Mouse (Mus musculus): ENCODE results near the gene Tmtc1. TPM values are rescaled to one million over a fixed set of nuclear protein-coding genes. Genes with fewer than 3 reads are reported as not detected.

The Tmtc1 gene
- total RNA-seq (2012; rRNA removed), result 5.8 and 8.6 TPM in 2 replicates

GRCm38 (mm10) chr6:148443726-148444701 is at the start of gene Tmtc1:
TSS of gene Tmtc1 (minus strand) at chr6:148444389.
- TF ChIP-seq CHD2 (IDR thresholded peaks at IDR 0.05; ENCODE audit: low read depth, low read length), result no peak
- no peak for TF ChIP-seq ZNF384 (IDR thresholded peaks at IDR 0.05; ENCODE audit: low read depth, low read length)
- TF ChIP-seq MAFK (IDR thresholded peaks at IDR 0.05; ENCODE audit: insufficient read depth, low read depth, low read length), result no peak
- no peak for TF ChIP-seq ZC3H11A (IDR thresholded peaks at IDR 0.05; ENCODE audit: borderline replicate concordance, low read depth, low read length)
- no peak for TF ChIP-seq HCFC1 (IDR thresholded peaks at IDR 0.05; ENCODE audit: borderline replicate concordance, insufficient read depth, low read length)
- H3K9ac ChIP-seq (ENCODE audit: insufficient read depth, low read depth, low read length, poor library complexity, severe bottlenecking), result peak within 1 kb of the TSS; percentile 55
- peaks cover 0 to 3% of the 10 kb centered on the region in 2 experiments; a peak in 1 of 4 replicates for H3K4me1 ChIP-seq (ENCODE audit: control insufficient read depth in 2 of 2, insufficient read depth in 2 of 2, low read length in 2 of 2, poor library complexity in 1 of 2)
- no peak within 1 kb of the TSS for H3K27ac ChIP-seq (ENCODE audit: insufficient read depth, low read depth, low read length, poor library complexity, severe bottlenecking)
- peak within 1 kb of the TSS; percentile 74 to 86 for H3K4me3 ChIP-seq (ENCODE audit: insufficient read depth in 1 of 2, low read depth in 1 of 2, low read length in 2 of 2, poor library complexity in 1 of 2, severe bottlenecking in 1 of 2)
- in situ Hi-C loops (cut with MboI; ENCODE audit: low sequenced_read_pairs in 2 of 2, unreplicated experiment in 2 of 2), result loop anchor here in 1 of 2 experiments (25.0 kb wide), 1 partner anchor 468 kb away; no protein-coding TSS in a partner anchor
- no peaks in the 10 kb centered on the region for H3K36me3 ChIP-seq (ENCODE audit: control insufficient read depth, insufficient read depth, low read length, poor library complexity, severe bottlenecking)
- DNase-seq (ENCODE audit: low read depth, low spot score), result peak; percentile 50
- no peaks in the 10 kb centered on the region for H3K9me3 ChIP-seq (ENCODE audit: control insufficient read depth, insufficient read depth, low read depth, low read length)

- Histone ChIP-seq H3K9me3 (ENCODE audit: control insufficient read depth, insufficient read depth, low read depth, low read length) (no peaks in the 10 kb centered on the region), H3K9ac (ENCODE audit: insufficient read depth, low read depth, low read length, poor library complexity, severe bottlenecking) (no peak overlapping the region), H3K4me3 (ENCODE audit: insufficient read depth in 1 of 2, low read depth in 1 of 2, low read length in 2 of 2, poor library complexity in 1 of 2, severe bottlenecking in 1 of 2) (no peak overlapping the region), H3K27ac (ENCODE audit: insufficient read depth, low read depth, low read length, poor library complexity, severe bottlenecking) (no peak overlapping the region), H3K4me1 (ENCODE audit: control insufficient read depth in 2 of 2, insufficient read depth in 2 of 2, low read length in 2 of 2, poor library complexity in 1 of 2) (no peaks in the 10 kb centered on the region; a peak in 1 of 4 replicates), H3K36me3 (ENCODE audit: control insufficient read depth, insufficient read depth, low read length, poor library complexity, severe bottlenecking) (no peaks in the 10 kb centered on the region)
- no peak for DNase-seq (ENCODE audit: low read depth, low spot score)
- in situ Hi-C loops (cut with MboI; ENCODE audit: low sequenced_read_pairs in 2 of 2, unreplicated experiment in 2 of 2), result no loop called here
- no peak for TF ChIP-seq MAFK (IDR thresholded peaks at IDR 0.05; ENCODE audit: insufficient read depth, low read depth, low read length)
- no peak for TF ChIP-seq ZC3H11A (IDR thresholded peaks at IDR 0.05; ENCODE audit: borderline replicate concordance, low read depth, low read length)
- no peak for TF ChIP-seq ZNF384 (IDR thresholded peaks at IDR 0.05; ENCODE audit: low read depth, low read length)
- TF ChIP-seq CHD2 (IDR thresholded peaks at IDR 0.05; ENCODE audit: low read depth, low read length), result no peak
- TF ChIP-seq HCFC1 (IDR thresholded peaks at IDR 0.05; ENCODE audit: borderline replicate concordance, insufficient read depth, low read length), result no peak
Observed at GRCm38 (mm10) chr6:148491849-148492248, 47.7 kb upstream of the Tmtc1 start.

GRCm38 (mm10) chr6:148486756-148487155 is 42.6 kb upstream of the Tmtc1 start:
- H3K27ac ChIP-seq (ENCODE audit: insufficient read depth, low read depth, low read length, poor library complexity, severe bottlenecking), result no peak overlapping the region
- DNase-seq (ENCODE audit: low read depth, low spot score), result no peak
- in situ Hi-C loops (cut with MboI; ENCODE audit: low sequenced_read_pairs in 2 of 2, unreplicated experiment in 2 of 2), result no loop called here

GRCm38 (mm10) chr6:148481894-148482293 is 37.7 kb upstream of the Tmtc1 start:
- Histone ChIP-seq H3K4me3 (ENCODE audit: insufficient read depth in 1 of 2, low read depth in 1 of 2, low read length in 2 of 2, poor library complexity in 1 of 2, severe bottlenecking in 1 of 2) (no peak overlapping the region), H3K9me3 (ENCODE audit: control insufficient read depth, insufficient read depth, low read depth, low read length) (no peaks in the 10 kb centered on the region), H3K4me1 (ENCODE audit: control insufficient read depth in 2 of 2, insufficient read depth in 2 of 2, low read length in 2 of 2, poor library complexity in 1 of 2) (no peaks in the 10 kb centered on the region), H3K9ac (ENCODE audit: insufficient read depth, low read depth, low read length, poor library complexity, severe bottlenecking) (no peak overlapping the region), H3K36me3 (ENCODE audit: control insufficient read depth, insufficient read depth, low read length, poor library complexity, severe bottlenecking) (no peaks in the 10 kb centered on the region), H3K27ac (ENCODE audit: insufficient read depth, low read depth, low read length, poor library complexity, severe bottlenecking) (no peak overlapping the region)
- DNase-seq (ENCODE audit: low read depth, low spot score), result no peak
- no peak for TF ChIP-seq HCFC1 (IDR thresholded peaks at IDR 0.05; ENCODE audit: borderline replicate concordance, insufficient read depth, low read length)
- TF ChIP-seq MAFK (IDR thresholded peaks at IDR 0.05; ENCODE audit: insufficient read depth, low read depth, low read length), result no peak
- TF ChIP-seq ZC3H11A (IDR thresholded peaks at IDR 0.05; ENCODE audit: borderline replicate concordance, low read depth, low read length), result no peak
- no peak for TF ChIP-seq CHD2 (IDR thresholded peaks at IDR 0.05; ENCODE audit: low read depth, low read length)
- no peak for TF ChIP-seq ZNF384 (IDR thresholded peaks at IDR 0.05; ENCODE audit: low read depth, low read length)
- in situ Hi-C loops (cut with MboI; ENCODE audit: low sequenced_read_pairs in 2 of 2, unreplicated experiment in 2 of 2), result no loop called here

More at GRCm38 (mm10) chr6:148486756-148487155, 42.6 kb upstream of the Tmtc1 start:
- TF ChIP-seq MAFK (IDR thresholded peaks at IDR 0.05; ENCODE audit: insufficient read depth, low read depth, low read length), result no peak
- TF ChIP-seq CHD2 (IDR thresholded peaks at IDR 0.05; ENCODE audit: low read depth, low read length), result no peak
- no peak for TF ChIP-seq ZC3H11A (IDR thresholded peaks at IDR 0.05; ENCODE audit: borderline replicate concordance, low read depth, low read length)
- TF ChIP-seq ZNF384 (IDR thresholded peaks at IDR 0.05; ENCODE audit: low read depth, low read length), result no peak
- TF ChIP-seq HCFC1 (IDR thresholded peaks at IDR 0.05; ENCODE audit: borderline replicate concordance, insufficient read depth, low read length), result no peak
- H3K9ac ChIP-seq (ENCODE audit: insufficient read depth, low read depth, low read length, poor library complexity, severe bottlenecking), result no peak overlapping the region
- no peaks in the 10 kb centered on the region for H3K36me3 ChIP-seq (ENCODE audit: control insufficient read depth, insufficient read depth, low read length, poor library complexity, severe bottlenecking)
- no peaks in the 10 kb centered on the region for H3K4me1 ChIP-seq (ENCODE audit: control insufficient read depth in 2 of 2, insufficient read depth in 2 of 2, low read length in 2 of 2, poor library complexity in 1 of 2)
- H3K9me3 ChIP-seq (ENCODE audit: control insufficient read depth, insufficient read depth, low read depth, low read length), result no peaks in the 10 kb centered on the region
- H3K4me3 ChIP-seq (ENCODE audit: insufficient read depth in 1 of 2, low read depth in 1 of 2, low read length in 2 of 2, poor library complexity in 1 of 2, severe bottlenecking in 1 of 2), result no peak overlapping the region

Data from ES-E14 (cell line).